Mouse (Mus musculus) T-helper 17 cell (primary cell): ENCODE data around the gene Rap1gap2.

Experiments used
- in situ Hi-C, 2 experiments: fragments of 300-600 bp; cut with MboI, MseI; formaldehyde crosslinking; loops; 1 replicate in 1 of 2; 2 replicates in 1 of 2; pipeline ENCODE4 v1.15.1; 2025; ENCODE audit warnings: high pct_unique_total_duplicates in 2 of 2

The Rap1gap2 gene

GRCm38 (mm10) chr11:74506275-74506674, 104.4 kb downstream of the Rap1gap2 start:
- in situ Hi-C loops = no loop called here

DNA sequence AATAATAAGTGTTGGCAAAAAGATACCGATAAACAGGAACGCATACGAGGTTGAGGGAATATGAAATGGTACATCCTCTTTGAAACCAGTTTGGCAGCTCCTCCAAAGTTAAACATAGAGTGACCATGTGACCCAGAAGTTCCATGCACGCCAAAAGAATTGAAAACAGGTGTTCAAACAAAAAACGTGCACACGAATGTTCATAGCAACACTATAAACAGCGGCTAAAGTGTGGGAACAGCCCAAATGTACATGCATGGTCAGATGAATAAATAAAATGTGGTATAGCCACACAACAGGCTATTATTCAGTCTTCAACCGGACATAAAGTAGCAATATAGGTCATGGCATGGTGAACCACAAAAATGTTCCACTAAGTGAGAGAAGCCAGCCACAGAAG, 108.2 kb downstream of the Rap1gap2 start:
- in situ Hi-C loops = no loop called here

DNA sequence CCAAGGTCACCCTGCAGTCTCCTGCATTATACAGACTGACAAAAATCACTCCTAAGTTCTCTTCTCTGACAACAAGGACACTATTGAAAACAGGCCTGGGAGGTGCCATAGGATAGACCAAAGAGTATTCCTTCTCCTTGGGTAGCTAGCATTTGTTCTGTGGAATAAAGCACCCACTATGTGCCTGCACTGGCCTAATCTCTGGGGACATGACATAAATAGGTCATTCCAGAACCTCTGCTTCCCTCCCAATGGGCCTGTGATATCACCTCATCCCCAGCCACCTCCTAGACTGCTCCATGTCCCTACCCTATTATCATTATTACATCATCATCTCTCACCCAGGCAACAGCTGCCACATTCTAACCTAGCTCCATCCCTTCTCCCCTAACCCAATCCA, 108.7 kb downstream of the Rap1gap2 start:
- in situ Hi-C loops = no loop called here

DNA sequence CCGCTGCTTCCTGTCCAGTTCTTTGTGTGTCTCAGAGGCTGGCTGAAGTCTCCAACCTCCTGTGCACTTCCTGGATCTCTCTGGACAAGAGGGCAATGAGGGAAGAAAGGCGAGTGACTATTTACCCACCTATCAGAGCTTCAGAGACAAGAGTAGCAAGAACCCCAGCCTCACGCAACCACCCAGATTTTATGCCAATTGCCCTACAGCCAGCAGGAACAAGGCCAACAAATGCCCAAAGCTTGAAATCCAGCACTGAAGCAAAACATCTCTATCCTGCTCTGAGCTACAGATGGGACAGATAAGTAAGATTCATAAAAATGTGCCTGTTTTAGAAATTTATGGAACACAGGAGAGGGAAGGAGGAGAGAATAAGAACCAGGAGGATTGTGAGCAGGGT, 109.7 kb downstream of the Rap1gap2 start:
- in situ Hi-C loops = no loop called here

- in situ Hi-C loops = no loop called here
Observed at GRCm38 (mm10) chr11:74499521-74500099, 111.1 kb downstream of the Rap1gap2 start.

DNA sequence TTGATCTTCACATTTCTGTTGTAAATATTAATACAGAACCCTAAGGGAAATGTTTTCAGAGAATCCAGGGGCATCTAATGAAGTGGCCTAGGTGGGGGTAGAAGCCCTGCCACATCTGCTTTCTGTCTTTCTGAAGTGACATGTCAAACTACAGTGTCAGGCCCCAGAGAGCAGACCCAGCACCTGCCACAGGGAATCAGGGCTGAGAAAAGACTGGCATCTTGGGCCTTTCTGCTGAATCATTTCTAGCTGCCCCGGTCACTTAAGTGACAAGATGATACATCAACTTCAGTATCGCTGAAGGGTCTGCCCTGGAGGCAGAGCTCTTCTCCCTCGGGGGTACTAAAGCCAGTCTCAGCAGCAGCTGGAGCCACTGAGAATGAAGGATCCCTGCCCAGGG, 111.7 kb downstream of the Rap1gap2 start:
- in situ Hi-C loops = no loop called here

- in situ Hi-C loops = no loop called here
Observed at GRCm38 (mm10) chr11:74496581-74496980, 114.1 kb downstream of the Rap1gap2 start.

- in situ Hi-C loops = no loop called here
Observed at GRCm38 (mm10) chr11:74493936-74494335, 116.8 kb downstream of the Rap1gap2 start.

- in situ Hi-C loops = no loop called here
Observed at GRCm38 (mm10) chr11:74493172-74493862, 117.4 kb downstream of the Rap1gap2 start.

DNA sequence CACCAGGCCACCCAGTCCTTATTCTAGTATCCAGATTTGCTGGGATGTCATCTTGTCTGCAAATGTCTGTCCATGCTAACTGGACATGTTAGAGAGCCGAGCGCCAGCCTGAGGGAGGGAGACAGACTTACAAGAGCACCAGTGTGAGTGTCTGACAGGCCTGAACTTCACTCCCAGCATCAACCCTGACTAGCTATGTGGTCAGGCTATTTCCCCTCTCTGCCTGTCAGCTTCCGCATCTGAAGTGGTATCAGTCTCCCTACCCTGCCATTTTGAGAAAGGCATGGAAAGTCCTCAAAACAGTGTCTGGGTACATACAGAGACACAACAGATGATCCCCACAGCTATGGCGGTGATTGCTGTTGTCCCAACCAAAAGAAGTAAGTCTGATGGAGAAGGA, 119.6 kb downstream of the Rap1gap2 start:
- in situ Hi-C loops = no loop called here

DNA sequence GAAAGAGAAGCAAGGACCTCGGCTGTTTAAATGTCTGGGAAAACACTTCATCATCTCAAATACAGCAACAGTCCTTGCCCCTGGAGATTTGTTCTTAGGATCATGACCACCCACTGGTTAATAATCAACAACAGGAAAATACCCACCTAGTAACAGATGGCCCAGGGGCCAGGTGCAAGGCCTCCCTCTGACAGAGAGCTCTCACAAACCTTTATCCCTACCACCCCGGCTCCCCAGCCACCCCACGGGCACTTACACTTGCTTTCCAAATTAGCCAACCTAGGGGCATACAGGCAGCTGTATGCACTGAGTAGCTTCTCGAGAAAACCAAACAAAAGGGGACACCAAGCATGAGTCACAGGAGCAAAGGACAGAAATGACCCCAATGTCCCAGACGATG, 121.5 kb downstream of the Rap1gap2 start:
- in situ Hi-C loops = no loop called here

DNA sequence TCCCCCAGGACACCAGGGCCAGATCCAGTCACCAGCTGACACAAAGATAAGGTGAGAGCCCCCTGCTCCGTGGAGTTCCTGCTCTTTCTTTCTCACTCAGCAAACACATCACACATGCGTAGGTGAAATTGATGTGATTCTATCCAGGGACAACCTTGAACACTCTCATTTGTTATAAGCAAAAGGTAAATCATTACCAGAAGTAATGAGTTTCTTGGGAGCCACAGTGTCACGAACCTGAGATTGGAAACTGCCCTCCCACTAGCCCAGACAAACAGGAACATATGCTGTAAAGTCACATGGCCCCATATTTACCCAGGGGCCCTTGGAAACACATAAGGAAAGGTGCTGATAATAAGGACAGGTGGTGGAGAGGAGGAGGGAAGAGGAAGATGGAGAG, 122.8 kb downstream of the Rap1gap2 start:
- in situ Hi-C loops = no loop called here

DNA sequence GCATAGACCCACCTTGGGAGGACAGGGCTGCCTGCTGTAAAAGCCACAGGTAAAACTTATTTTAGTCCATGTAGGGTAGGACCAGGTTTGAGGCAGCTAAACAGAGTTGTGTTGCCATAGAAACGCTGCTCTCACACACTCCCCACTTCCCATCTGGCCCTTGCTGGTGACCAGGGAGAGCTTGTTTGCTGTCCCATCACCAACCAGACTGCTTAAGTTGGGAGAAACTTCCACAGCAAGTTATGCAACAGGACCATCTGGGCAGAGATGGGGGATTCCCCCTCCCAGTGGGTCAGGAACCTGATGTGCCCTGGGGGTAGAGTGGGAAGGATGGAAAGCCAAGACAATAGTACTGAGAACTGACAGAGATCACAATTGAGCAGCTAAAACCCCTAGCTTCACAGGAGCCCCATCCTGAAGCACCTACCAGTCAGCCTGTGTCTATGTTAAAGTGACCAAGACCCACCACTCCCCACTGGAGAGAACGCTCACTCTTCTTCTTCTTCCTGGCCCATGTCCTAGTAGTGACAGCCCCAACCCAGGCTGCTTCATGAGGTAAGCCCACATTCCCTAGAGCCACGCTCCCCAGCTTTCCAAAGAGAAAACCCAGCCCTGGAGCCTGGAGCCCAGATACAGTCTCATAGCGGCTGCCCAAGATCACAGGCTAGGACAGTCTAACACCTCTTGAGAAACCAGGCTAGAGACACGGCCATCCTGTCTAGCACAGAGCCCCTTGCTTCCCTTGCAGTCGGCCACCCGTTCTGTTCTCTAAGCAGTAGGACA, 125.1 kb downstream of the Rap1gap2 start:
- in situ Hi-C loops = no loop called here

GRCm38 (mm10) chr11:74483871-74484270, 126.8 kb downstream of the Rap1gap2 start:
- in situ Hi-C loops = no loop called here

DNA sequence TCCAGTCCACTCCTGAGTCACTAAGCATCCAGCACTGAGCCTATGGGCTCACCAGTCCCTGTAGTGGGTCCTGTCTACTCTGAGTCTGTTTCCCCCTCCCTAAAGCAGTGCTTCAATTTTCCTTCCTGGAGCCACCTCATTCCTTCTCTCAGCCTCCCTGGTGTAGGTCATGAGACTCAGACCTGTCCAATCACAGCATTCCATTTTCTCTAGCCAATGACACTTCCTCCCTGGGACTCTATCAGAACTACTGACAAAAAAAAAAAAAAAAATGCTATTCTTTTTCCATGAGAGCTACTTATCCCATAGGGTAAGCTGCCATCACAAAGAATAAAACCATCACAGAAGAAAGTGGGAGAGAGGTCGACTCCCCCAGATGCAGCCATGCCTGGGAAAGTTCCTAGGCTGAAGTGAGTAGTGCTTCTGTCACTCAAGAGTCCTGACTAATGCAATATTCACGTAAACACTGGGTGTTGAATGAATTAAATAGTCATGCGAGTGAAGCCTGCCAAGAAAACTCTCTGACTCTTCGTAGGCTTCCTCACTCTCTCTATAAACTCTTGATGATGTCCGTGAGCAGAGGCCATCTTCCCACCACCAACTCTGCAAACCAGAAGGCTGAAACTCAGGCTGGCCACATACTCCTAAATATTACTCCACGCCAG, 127.4 kb downstream of the Rap1gap2 start:
- in situ Hi-C loops = no loop called here

DNA sequence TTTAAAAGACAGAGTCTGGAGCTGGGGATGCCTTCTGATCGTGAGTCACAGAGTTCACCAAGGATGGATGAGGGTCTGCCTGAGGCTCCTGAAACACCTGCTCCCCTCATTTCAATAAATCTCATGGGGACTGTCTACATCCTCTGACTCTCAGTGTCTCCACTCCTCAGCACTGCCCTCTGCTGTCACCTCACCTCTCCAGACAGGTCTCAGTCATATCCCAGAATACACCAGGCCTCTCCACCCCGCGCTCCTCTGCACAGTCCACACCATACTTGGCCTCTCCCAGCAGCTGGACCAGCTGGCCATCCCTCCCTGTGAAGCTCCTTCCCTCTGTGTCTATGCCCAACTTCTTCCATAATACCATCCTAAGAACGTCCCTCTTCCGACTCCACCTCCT, 128.9 kb downstream of the Rap1gap2 start:
- in situ Hi-C loops = no loop called here

- in situ Hi-C loops = no loop called here
Observed at GRCm38 (mm10) chr11:74479715-74480289, 130.9 kb downstream of the Rap1gap2 start.

GRCm38 (mm10) chr11:74478877-74479276, 131.8 kb downstream of the Rap1gap2 start:
- in situ Hi-C loops = no loop called here

DNA sequence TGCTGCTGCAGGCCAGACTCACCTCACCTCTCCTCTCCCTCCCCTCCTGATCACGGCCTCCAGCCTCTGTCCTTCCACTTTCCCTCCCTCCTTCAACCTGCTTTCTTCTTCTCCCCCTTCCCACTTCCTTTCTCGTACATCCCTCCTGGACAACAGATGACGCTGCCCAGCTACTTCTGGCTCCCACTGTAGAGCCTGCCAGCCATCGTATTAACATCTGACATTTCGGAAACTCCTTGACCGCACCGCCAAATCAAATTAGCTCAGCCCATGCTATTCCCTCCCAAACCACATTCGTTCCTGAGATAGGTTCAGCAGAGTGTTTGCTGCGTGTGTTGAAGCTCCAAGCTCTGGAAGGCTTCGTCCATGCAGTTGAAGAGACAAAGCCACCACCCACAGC, 138.0 kb downstream of the Rap1gap2 start:
- in situ Hi-C loops = loop anchor here in 1 of 2 experiments (25.0 kb wide), 1 partner anchor 1835 kb away; no protein-coding TSS in a partner anchor

GRCm38 (mm10) chr11:74468195-74468594, 142.5 kb downstream of the Rap1gap2 start:
- in situ Hi-C loops = loop anchor here in 1 of 2 experiments (25.0 kb wide), 1 partner anchor 1831 kb away; no protein-coding TSS in a partner anchor

- in situ Hi-C loops = loop anchor here in 1 of 2 experiments (25.0 kb wide), 1 partner anchor 1828 kb away; no protein-coding TSS in a partner anchor
Observed at GRCm38 (mm10) chr11:74465712-74466111, 145.0 kb downstream of the Rap1gap2 start.
